Mouse (Mus musculus) lung, postnatal 10 days (tissue): ENCODE data around the gene Ost4.
"Not testable (repeated sequence)": the region's sequence is repeated elsewhere in the genome, so short reads cannot be mapped to it uniquely, and the experiment has no call there.

ENCODE experiments used
- DNase-seq: peaks from one replicate; pipeline ENCODE4 v3.0.0; 2021

The Ost4 gene

GRCm38 (mm10) chr5:30888337-30889087, 19.1 kb downstream of the Ost4 start, which contains the start of gene Agbl5:
Gene Agbl5, plus strand, starts transcription at chr5:30888694.
- peak; percentile 95 for DNase-seq

GRCm38 (mm10) chr5:30887858-30888336, 19.7 kb downstream of the Ost4 start:
- DNase-seq, result peak; percentile 93

GRCm38 (mm10) chr5:30887331-30887761, 20.2 kb downstream of the Ost4 start:
- peak; percentile 74 for DNase-seq

- no peak for DNase-seq
Measured at GRCm38 (mm10) chr5:30886731-30887130, 20.9 kb downstream of the Ost4 start.

GRCm38 (mm10) chr5:30886209-30886608, 21.4 kb downstream of the Ost4 start:
- no peak for DNase-seq

- not testable (repeated sequence) for DNase-seq
Measured at GRCm38 (mm10) chr5:30881839-30882238, 25.7 kb downstream of the Ost4 start.

GRCm38 (mm10) chr5:30879347-30879943, 28.1 kb downstream of the Ost4 start:
- DNase-seq, result no peak

- no peak for DNase-seq
Measured at GRCm38 (mm10) chr5:30878616-30879015, 29.0 kb downstream of the Ost4 start.

- DNase-seq, result no peak
Measured at GRCm38 (mm10) chr5:30874365-30874764, 33.2 kb downstream of the Ost4 start.

- DNase-seq, result no peak
Measured at GRCm38 (mm10) chr5:30872574-30872973, 35.0 kb downstream of the Ost4 start.

- DNase-seq, result no peak
Measured at GRCm38 (mm10) chr5:30870131-30870406, 37.5 kb downstream of the Ost4 start.

- DNase-seq, result peak; percentile 95
Measured at GRCm38 (mm10) chr5:30869405-30870130, 38.0 kb downstream of the Ost4 start.

GRCm38 (mm10) chr5:30868981-30869380, 38.6 kb downstream of the Ost4 start:
- peak; percentile 32 for DNase-seq

GRCm38 (mm10) chr5:30867712-30868111, 39.9 kb downstream of the Ost4 start, which contains the start of gene Tmem214:
Gene Tmem214, plus strand, starts transcription at chr5:30868012.
- DNase-seq, result no peak

- DNase-seq, result no peak
Measured at GRCm38 (mm10) chr5:30866871-30867270, 40.7 kb downstream of the Ost4 start.

- no peak for DNase-seq
Measured at GRCm38 (mm10) chr5:30864322-30864721, 43.3 kb downstream of the Ost4 start.

GRCm38 (mm10) chr5:30863852-30864251, 43.7 kb downstream of the Ost4 start:
- peak; percentile 51 for DNase-seq

- no peak for DNase-seq
Measured at GRCm38 (mm10) chr5:30856124-30856523, 51.5 kb downstream of the Ost4 start.
